Mouse (Mus musculus): ENCODE data around the gene E030018B13Rik. TPM values are rescaled to one million over a fixed set of nuclear protein-coding genes. Genes with fewer than 3 reads are reported as not detected.

E030018B13Rik gene
- total and polyA plus RNA-seq, 3 experiments, result not detected

- H3K36me3 ChIP-seq (replicated peaks), result peaks cover 65% of the 10 kb centered on the region
- 0 out of 2 replicates have a peak, but pooled peaks cover 3% of the 10 kb centered on the region for H3K9me3 ChIP-seq (replicated peaks)
- H3K27me3 ChIP-seq (ENCODE audit: insufficient read depth, low read length), result no peaks in the 10 kb centered on the region
- peaks cover 93% of the 10 kb centered on the region for H3K4me1 ChIP-seq (ENCODE audit: insufficient read depth, low read depth, low read length)
- TF ChIP-seq POLR2AphosphoS5 (IDR thresholded peaks at IDR 0.05; ENCODE audit: insufficient replicate concordance, low read depth, low read length) (no peak), CTCF (IDR thresholded peaks at IDR 0.05; ENCODE audit: low read depth, low read length) (no peak)
- H3K4me3 ChIP-seq (ENCODE audit: low read depth, low read length), result peak overlapping the region; percentile 7; the same call in 1 of the 2 replicates
- DNase-seq (ENCODE audit: low spot score) (no peak), ATAC-seq (ENCODE audit: extremely low read depth, insufficient number of reproducible peaks, low FRiP score, poor library complexity, severe bottlenecking) (no peak)
Observed at GRCm38 (mm10) chr7:63924747-63925412, 8.2 kb downstream of the E030018B13Rik start.

- TF ChIP-seq TAL1 (conservative IDR thresholded peaks at IDR 0.05; ENCODE audit: low read depth, low read length), result no peak
- TF ChIP-seq POLR2AphosphoS5 (IDR thresholded peaks at IDR 0.05; ENCODE audit: insufficient replicate concordance, low read depth, low read length), result no peak
- ATAC-seq (ENCODE audit: extremely low read depth, insufficient number of reproducible peaks, low FRiP score, poor library complexity, severe bottlenecking) (no peak; the same call in 1 of the 2 replicates), DNase-seq (ENCODE audit: low spot score) (no peak)
- Histone ChIP-seq H3K9me3 (replicated peaks) (0 out of 2 replicates have a peak, but pooled peaks cover 3% of the 10 kb centered on the region), H3K4me1 (ENCODE audit: insufficient read depth, low read depth, low read length) (peaks cover 94% of the 10 kb centered on the region), H3K36me3 (replicated peaks) (peaks cover 61% of the 10 kb centered on the region), H3K27me3 (ENCODE audit: insufficient read depth, low read length) (no peaks in the 10 kb centered on the region), H3K4me3 (ENCODE audit: low read depth, low read length) (peak overlapping the region; percentile 35; the same call in 1 of the 2 replicates)
Observed at GRCm38 (mm10) chr7:63925413-63926360, 9.0 kb downstream of the E030018B13Rik start.

DNA sequence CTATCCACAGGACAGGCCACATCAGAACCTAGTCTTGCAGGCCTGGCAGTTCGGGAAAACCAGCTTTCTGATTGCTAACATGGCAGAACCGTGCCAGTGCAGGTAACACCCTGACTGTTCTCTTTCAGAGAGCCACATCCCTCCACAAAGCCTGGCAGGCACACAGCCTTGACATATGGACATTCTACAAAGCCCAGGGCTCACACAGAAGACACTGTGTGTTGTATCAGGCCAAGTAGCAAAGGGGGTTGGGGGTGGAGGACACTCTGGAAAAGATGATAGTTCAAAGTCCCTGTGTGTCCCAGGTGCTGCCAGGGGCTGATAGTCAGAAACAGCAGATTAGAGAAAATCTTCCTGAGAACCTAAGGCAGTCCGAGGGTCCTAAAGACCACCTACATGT, 9.8 kb downstream of the E030018B13Rik start:
- peaks cover 59% of the 10 kb centered on the region for H3K36me3 ChIP-seq (replicated peaks)
- H3K4me1 ChIP-seq (ENCODE audit: insufficient read depth, low read depth, low read length), result peaks cover 93% of the 10 kb centered on the region
- ATAC-seq (ENCODE audit: extremely low read depth, insufficient number of reproducible peaks, low FRiP score, poor library complexity, severe bottlenecking) (no peak), DNase-seq (ENCODE audit: low spot score) (no peak)
- no peak overlapping the region for H3K4me3 ChIP-seq (ENCODE audit: low read depth, low read length)
- TF ChIP-seq GATA2 (IDR thresholded peaks at IDR 0.05; ENCODE audit: borderline replicate concordance, low read depth, low read length) (no peak), POLR2AphosphoS5 (IDR thresholded peaks at IDR 0.05; ENCODE audit: insufficient replicate concordance, low read depth, low read length) (no peak), GATA1 (IDR thresholded peaks at IDR 0.05; ENCODE audit: borderline replicate concordance, low read length) (no peak), CTCF (IDR thresholded peaks at IDR 0.05; ENCODE audit: low read depth, low read length) (no peak), TAL1 (conservative IDR thresholded peaks at IDR 0.05; ENCODE audit: low read depth, low read length) (no peak)
- H3K9me3 ChIP-seq (replicated peaks), result 0 out of 2 replicates have a peak, but pooled peaks cover 3% of the 10 kb centered on the region
- no peaks in the 10 kb centered on the region for H3K27me3 ChIP-seq (ENCODE audit: insufficient read depth, low read length)

DNA sequence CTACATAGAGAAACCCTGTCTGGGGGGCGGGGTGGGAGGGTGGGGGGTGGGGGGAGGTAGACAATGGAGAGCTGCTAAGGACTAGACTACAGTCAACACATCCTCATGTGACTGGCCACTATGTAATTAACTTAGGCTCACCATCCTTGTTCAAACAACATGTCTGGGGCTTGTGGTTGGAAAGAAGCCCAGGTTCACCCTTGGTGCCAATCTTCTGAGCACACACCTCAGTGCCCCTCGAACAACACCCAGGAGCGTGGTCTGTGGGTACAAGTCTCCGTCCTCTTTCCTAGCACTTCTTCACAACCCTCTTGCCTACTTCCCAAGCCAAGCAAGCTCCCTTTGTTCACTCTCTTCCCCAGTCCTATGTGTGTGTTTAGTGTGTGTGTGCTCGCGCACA, 10.5 kb downstream of the E030018B13Rik start:
- Histone ChIP-seq H3K9me3 (replicated peaks) (0 out of 2 replicates have a peak, but pooled peaks cover 3% of the 10 kb centered on the region), H3K27me3 (ENCODE audit: insufficient read depth, low read length) (no peaks in the 10 kb centered on the region), H3K4me3 (ENCODE audit: low read depth, low read length) (no peak overlapping the region), H3K36me3 (replicated peaks) (peaks cover 58% of the 10 kb centered on the region), H3K4me1 (ENCODE audit: insufficient read depth, low read depth, low read length) (peaks cover 92% of the 10 kb centered on the region)
- no peak for ATAC-seq (ENCODE audit: extremely low read depth, insufficient number of reproducible peaks, low FRiP score, poor library complexity, severe bottlenecking)
- TF ChIP-seq GATA1 (IDR thresholded peaks at IDR 0.05; ENCODE audit: borderline replicate concordance, low read length) (no peak), TAL1 (conservative IDR thresholded peaks at IDR 0.05; ENCODE audit: low read depth, low read length) (no peak), GATA2 (IDR thresholded peaks at IDR 0.05; ENCODE audit: borderline replicate concordance, low read depth, low read length) (no peak), POLR2AphosphoS5 (IDR thresholded peaks at IDR 0.05; ENCODE audit: insufficient replicate concordance, low read depth, low read length) (no peak), CTCF (IDR thresholded peaks at IDR 0.05; ENCODE audit: low read depth, low read length) (no peak)
- no peak for DNase-seq (ENCODE audit: low spot score)

- Histone ChIP-seq H3K4me1 (ENCODE audit: insufficient read depth, low read depth, low read length) (peaks cover 92% of the 10 kb centered on the region), H3K4me3 (ENCODE audit: low read depth, low read length) (no peak overlapping the region; the same call in 1 of the 2 replicates), H3K9me3 (replicated peaks) (no peaks in the 10 kb centered on the region), H3K36me3 (replicated peaks) (peaks cover 54% of the 10 kb centered on the region), H3K27me3 (ENCODE audit: insufficient read depth, low read length) (no peaks in the 10 kb centered on the region)
- ATAC-seq (ENCODE audit: extremely low read depth, insufficient number of reproducible peaks, low FRiP score, poor library complexity, severe bottlenecking), result no peak
- DNase-seq (ENCODE audit: low spot score), result no peak
- TF ChIP-seq POLR2AphosphoS5 (IDR thresholded peaks at IDR 0.05; ENCODE audit: insufficient replicate concordance, low read depth, low read length) (no peak), TAL1 (conservative IDR thresholded peaks at IDR 0.05; ENCODE audit: low read depth, low read length) (no peak), CTCF (IDR thresholded peaks at IDR 0.05; ENCODE audit: low read depth, low read length) (no peak), GATA1 (IDR thresholded peaks at IDR 0.05; ENCODE audit: borderline replicate concordance, low read length) (no peak), GATA2 (IDR thresholded peaks at IDR 0.05; ENCODE audit: borderline replicate concordance, low read depth, low read length) (no peak)
Observed at GRCm38 (mm10) chr7:63929080-63929479, 12.4 kb downstream of the E030018B13Rik start.

GRCm38 (mm10) chr7:63930132-63930531, 13.5 kb downstream of the E030018B13Rik start:
- Histone ChIP-seq H3K4me1 (ENCODE audit: insufficient read depth, low read depth, low read length) (peaks cover 92% of the 10 kb centered on the region), H3K4me3 (ENCODE audit: low read depth, low read length) (no peak overlapping the region), H3K36me3 (replicated peaks) (peaks cover 51% of the 10 kb centered on the region), H3K9me3 (replicated peaks) (no peaks in the 10 kb centered on the region), H3K27me3 (ENCODE audit: insufficient read depth, low read length) (no peaks in the 10 kb centered on the region)
- TF ChIP-seq TAL1 (conservative IDR thresholded peaks at IDR 0.05; ENCODE audit: low read depth, low read length), result no peak
- no peak for TF ChIP-seq GATA1 (IDR thresholded peaks at IDR 0.05; ENCODE audit: borderline replicate concordance, low read length)
- ATAC-seq (ENCODE audit: extremely low read depth, insufficient number of reproducible peaks, low FRiP score, poor library complexity, severe bottlenecking), result no peak
- no peak for DNase-seq (ENCODE audit: low spot score)
